Mouse (Mus musculus) heart, postnatal 0 days (tissue): ENCODE measurements around the gene Ankrd65.

Source experiments
- CTCF ChIP-seq: IDR thresholded peaks from 2 replicates; pipeline ENCODE4 v1.5.1; 2016; ENCODE audit warnings: antibody characterized with exemption, control low read depth, low read depth
- EP300 ChIP-seq: IDR thresholded peaks from 2 replicates; pipeline ENCODE4 v1.6.1; 2016; ENCODE audit warnings: antibody characterized with exemption, low read depth

- TF ChIP-seq CTCF (no peak), EP300 (no peak)
These were observed 16.7 kb upstream of the Ankrd65 start for GRCm38 (mm10) chr4:155773335-155774078.
